Mouse (Mus musculus) lung, embryonic 14.5 days (tissue): ENCODE results near the gene Plcb4. TPM values are rescaled to one million over a fixed set of nuclear protein-coding genes. Genes with fewer than 3 reads are reported as not detected.

Experiments used
- ATAC-seq: fragments of 200-750 bp; cut with Nextera tagmentation; 2 replicates; pipeline ENCODE4 v1.8.0; 2017; ENCODE audit warnings: mild to moderate bottlenecking, moderate TSS enrichment, moderate library complexity; ENCODE audit not compliant: insufficient read depth
- DNase-seq: peaks from one replicate; pipeline ENCODE4 v3.0.0-alpha.2; 2015
- H3K27ac ChIP-seq: fragments of 300-500 bp; sonication (generic); 2 replicates; pipeline ENCODE4 v1.5.1; 2014; ENCODE audit warnings: low read depth, mild to moderate bottlenecking, moderate library complexity
- H3K27me3 ChIP-seq: fragments of 300-500 bp; sonication (generic); 2 replicates; pipeline ENCODE4 v1.6.1; 2014; ENCODE audit warnings: low read length, control low read depth; ENCODE audit not compliant: insufficient read depth
- H3K36me3 ChIP-seq: fragments of 300-500 bp; sonication (generic); 2 replicates; pipeline ENCODE4 v1.6.1; 2014; ENCODE audit warnings: control low read depth; ENCODE audit not compliant: insufficient read depth
- H3K4me1 ChIP-seq: fragments of 300-500 bp; sonication (generic); 2 replicates; pipeline ENCODE4 v1.6.1; 2014; ENCODE audit warnings: antibody characterized with exemption, control low read depth; ENCODE audit not compliant: insufficient read depth
- H3K4me2 ChIP-seq: fragments of 300-500 bp; sonication (generic); 2 replicates; pipeline ENCODE4 v1.6.1; 2014; ENCODE audit warnings: mild to moderate bottlenecking
- H3K4me3 ChIP-seq: fragments of 300-500 bp; sonication (generic); 2 replicates; pipeline ENCODE4 v1.5.1; 2014; ENCODE audit warnings: low read depth, low read length
- H3K9ac ChIP-seq: fragments of 300-500 bp; sonication (generic); 2 replicates; pipeline ENCODE4 v1.6.1; 2014
- H3K9me3 ChIP-seq: fragments of 300-500 bp; sonication (generic); 2 replicates; pipeline ENCODE4 v1.6.1; 2016; ENCODE audit warnings: low read depth, low read length, control low read depth
- CTCF ChIP-seq: IDR thresholded peaks from 2 replicates; pipeline ENCODE4 v1.5.1; 2016; ENCODE audit warnings: antibody characterized with exemption, low read depth
- WGBS: fragments of 180-500 bp; shearing (Covaris S2); extraction: QIAGEN DNeasy Blood & Tissue Kit; methylation state at CpG from one replicate; pipeline ENCODE4 v1.1.7; 2014; 5-methylcytosine and 5-hydroxymethylcytosine counted together
- polyA plus RNA-seq: library from polyadenylated mRNA; unstranded; fragments of >200 nt; fragmentation: Nextera tagmentation; extraction: Ambion mirVana; gene quantifications from 2 replicates; pipeline ENCODE4 v1.2.1, GENCODE M21; 2014

The Plcb4 gene
- polyA plus RNA-seq, 1 experiment from 2014 or later, result 20.5 TPM

GRCm38 (mm10) chr2:135880269-135880760 is 221.5 kb downstream of the Plcb4 start:
- no peak overlapping the region for H3K4me3 ChIP-seq
- no peak for TF ChIP-seq CTCF
- no peaks in the 10 kb centered on the region; the same call in 1 of the 2 replicates for H3K4me1 ChIP-seq
- H3K9ac ChIP-seq, result no peak overlapping the region
- ATAC-seq (peak; percentile 87), DNase-seq (peak; percentile 91)
- no peaks in the 10 kb centered on the region for H3K27me3 ChIP-seq
- H3K27ac ChIP-seq, result peak overlapping the region; percentile 65
- 0 out of 2 replicates have a peak overlapping the region, but pooled peaks have one; percentile 3 for H3K4me2 ChIP-seq
- H3K36me3 ChIP-seq, result no peaks in the 10 kb centered on the region
- H3K9me3 ChIP-seq, result no peaks in the 10 kb centered on the region
- WGBS, result 24% methylated on average over 6 of the region's 6 CpGs

GRCm38 (mm10) chr2:135883359-135883758 is 224.5 kb downstream of the Plcb4 start:
- H3K4me3 ChIP-seq, result no peak overlapping the region
- no peaks in the 10 kb centered on the region for H3K36me3 ChIP-seq
- ATAC-seq (no peak), DNase-seq (no peak)
- no peak overlapping the region for H3K4me2 ChIP-seq
- H3K4me1 ChIP-seq, result peaks cover 5% of the 10 kb centered on the region
- no peak overlapping the region for H3K27ac ChIP-seq
- no peak for TF ChIP-seq CTCF
- H3K9me3 ChIP-seq, result no peaks in the 10 kb centered on the region
- H3K9ac ChIP-seq, result no peak overlapping the region
- no peaks in the 10 kb centered on the region for H3K27me3 ChIP-seq
- WGBS, result 88% methylated on average over 4 of the region's 4 CpGs

GRCm38 (mm10) chr2:135884534-135885180 is 225.8 kb downstream of the Plcb4 start:
- DNase-seq, result no peak
- Histone ChIP-seq H3K4me2 (no peak overlapping the region), H3K27ac (no peak overlapping the region), H3K27me3 (no peaks in the 10 kb centered on the region), H3K4me1 (peaks cover 5% of the 10 kb centered on the region), H3K36me3 (no peaks in the 10 kb centered on the region), H3K9ac (no peak overlapping the region), H3K4me3 (no peak overlapping the region), H3K9me3 (no peaks in the 10 kb centered on the region)
- 64% methylated on average over 7 of the region's 7 CpGs for WGBS
- no peak for TF ChIP-seq CTCF
- ATAC-seq, result no peak

- Histone ChIP-seq H3K4me2 (no peak overlapping the region), H3K4me3 (no peak overlapping the region), H3K27me3 (no peaks in the 10 kb centered on the region), H3K36me3 (no peaks in the 10 kb centered on the region), H3K9ac (no peak overlapping the region), H3K4me1 (peaks cover 5% of the 10 kb centered on the region), H3K27ac (peak overlapping the region; percentile 18; the same call in 1 of the 2 replicates), H3K9me3 (no peaks in the 10 kb centered on the region)
- TF ChIP-seq CTCF, result no peak
- DNase-seq (peak; percentile 59), ATAC-seq (no peak)
- WGBS, result 36% methylated on average over 6 of the region's 6 CpGs
Measured at GRCm38 (mm10) chr2:135885607-135886006, 226.8 kb downstream of the Plcb4 start.

GRCm38 (mm10) chr2:135886081-135886679 is 227.4 kb downstream of the Plcb4 start:
- no peak for TF ChIP-seq CTCF
- H3K9me3 ChIP-seq, result no peaks in the 10 kb centered on the region
- no peak overlapping the region for H3K9ac ChIP-seq
- H3K36me3 ChIP-seq, result no peaks in the 10 kb centered on the region
- no peak overlapping the region for H3K4me2 ChIP-seq
- H3K4me3 ChIP-seq, result no peak overlapping the region
- peaks cover 5% of the 10 kb centered on the region for H3K4me1 ChIP-seq
- WGBS, result 60% methylated on average over 9 of the region's 9 CpGs
- peak overlapping the region; percentile 18; the same call in 1 of the 2 replicates for H3K27ac ChIP-seq
- ATAC-seq (no peak), DNase-seq (no peak)
- no peaks in the 10 kb centered on the region for H3K27me3 ChIP-seq

GRCm38 (mm10) chr2:135887805-135888204 is 229.0 kb downstream of the Plcb4 start:
- no peak overlapping the region for H3K9ac ChIP-seq
- H3K27ac ChIP-seq, result no peak overlapping the region
- TF ChIP-seq CTCF, result no peak
- no peaks in the 10 kb centered on the region for H3K36me3 ChIP-seq
- H3K4me3 ChIP-seq, result no peak overlapping the region
- H3K27me3 ChIP-seq, result no peaks in the 10 kb centered on the region
- ATAC-seq, result no peak
- 62% methylated on average over 2 of the region's 2 CpGs for WGBS
- no peak overlapping the region for H3K4me2 ChIP-seq
- peaks cover 5% of the 10 kb centered on the region for H3K4me1 ChIP-seq
- H3K9me3 ChIP-seq, result no peaks in the 10 kb centered on the region
- DNase-seq, result no peak

- no peak overlapping the region for H3K27ac ChIP-seq
- H3K4me2 ChIP-seq, result no peak overlapping the region
- WGBS, result 42% methylated on average over 4 of the region's 4 CpGs
Measured at GRCm38 (mm10) chr2:135888206-135888605, 229.4 kb downstream of the Plcb4 start.

More at GRCm38 (mm10) chr2:135888206-135888605, 229.4 kb downstream of the Plcb4 start:
- no peak for ATAC-seq
- Histone ChIP-seq H3K27me3 (no peaks in the 10 kb centered on the region), H3K4me1 (peaks cover 5% of the 10 kb centered on the region), H3K36me3 (no peaks in the 10 kb centered on the region), H3K9me3 (no peaks in the 10 kb centered on the region), H3K9ac (no peak overlapping the region), H3K4me3 (no peak overlapping the region)
- TF ChIP-seq CTCF, result no peak
- no peak for DNase-seq
